Mouse (Mus musculus) gastrocnemius, postnatal 36 days (tissue): Measurements from ENCODE around the gene Ripk4. TPM values are rescaled to one million over a fixed set of nuclear protein-coding genes. Genes with fewer than 3 reads are reported as not detected.

Experiments
- DNase-seq, 2 experiments: peaks; one replicate each; pipeline ENCODE4 v3.0.0; 2022
- intact Hi-C: fragments of 180-260 bp; cut with DNase I; formaldehyde crosslinking; loops from one replicate; pipeline ENCODE4 v1.15.1; 2025
- long read RNA-seq, 2 experiments: library from polyadenylated mRNA; stranded (forward); transcript quantifications; one replicate each; pipeline ENCODE4 v2.0.0; 2021
- total RNA-seq, 2 experiments: library from RNA; stranded (reverse); gene quantifications; 2 replicates each; pipeline ENCODE4 v1.2.3; 2021

Gene Ripk4
- not detected for total RNA-seq
- long read RNA-seq, experiment 1: 0 reads
- long read RNA-seq, experiment 2: 0 reads

DNA sequence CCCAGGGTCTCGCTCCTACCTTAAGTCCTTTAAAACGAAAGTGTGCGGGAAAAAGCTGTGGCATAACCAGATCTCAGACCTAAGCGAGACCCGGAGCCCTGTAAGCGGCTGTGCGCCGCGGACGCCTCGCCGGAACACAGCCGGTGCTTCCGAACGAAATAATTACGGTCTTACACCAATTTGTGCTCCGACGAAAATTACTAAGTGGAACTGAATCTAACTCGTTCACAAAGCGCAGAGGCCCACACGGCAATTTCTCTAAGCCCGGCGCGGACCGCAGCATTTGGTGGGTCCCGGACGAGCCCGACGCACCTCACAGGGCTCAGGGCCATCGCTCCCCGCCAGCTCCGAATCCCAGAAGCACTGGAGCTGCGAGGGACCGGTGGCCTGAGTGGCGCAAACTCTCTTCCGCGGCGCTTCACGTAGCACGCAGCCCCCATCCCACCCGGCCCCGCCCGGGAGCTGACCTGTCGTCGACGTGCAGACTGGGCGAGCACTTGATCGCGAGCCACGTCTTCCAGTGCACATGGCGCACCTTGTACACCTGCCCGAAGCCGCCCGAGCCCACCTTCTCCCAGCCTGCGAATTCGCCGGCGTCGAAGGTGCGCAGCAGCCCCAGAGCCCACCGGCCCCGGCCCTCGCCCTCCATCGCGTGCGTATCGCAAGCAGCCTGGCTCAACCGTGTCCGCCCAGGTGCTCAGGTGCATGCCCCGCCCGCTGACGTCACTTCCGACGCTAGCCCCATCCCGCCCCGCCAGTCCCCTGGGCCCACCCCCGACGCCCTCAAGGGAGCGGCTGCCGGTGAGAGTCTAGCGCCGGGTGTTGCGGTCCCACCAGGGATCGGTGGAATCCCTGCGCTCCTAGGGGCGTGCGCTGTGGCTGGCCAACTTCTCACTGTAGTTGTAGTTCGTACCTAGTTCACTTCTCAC, at the start of gene Ripk4:
Gene Ripk4, minus strand, starts transcription at position 727 of the 929 bp plus-strand sequence.
- intact Hi-C loops: no loop called here

DNA sequence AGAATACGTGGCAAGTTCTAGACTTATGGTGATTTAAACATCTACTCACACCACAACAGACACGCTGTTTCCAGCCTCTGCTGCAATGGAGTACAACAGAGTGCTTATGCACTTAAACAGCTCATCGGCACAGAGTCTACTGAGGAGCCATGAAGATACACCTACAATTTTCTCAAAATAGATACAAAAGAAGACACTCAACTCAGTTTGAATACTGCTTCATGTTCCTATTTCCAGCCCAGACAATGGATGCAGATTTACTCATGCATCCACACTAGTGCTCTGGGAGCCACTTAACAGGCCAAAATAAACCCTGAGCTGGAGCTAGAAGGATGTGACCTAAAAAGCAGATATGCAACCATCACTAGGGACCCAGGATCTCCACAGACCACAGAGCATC, 45.3 kb upstream of the Ripk4 start:
- DNase-seq: no peak
- intact Hi-C loops: loop anchor here (5.0 kb wide), 2 partner anchors 38 to 183 kb away; no protein-coding TSS in a partner anchor

More for the DNA sequence above, at the start of gene Ripk4:
- no peak for DNase-seq

DNA sequence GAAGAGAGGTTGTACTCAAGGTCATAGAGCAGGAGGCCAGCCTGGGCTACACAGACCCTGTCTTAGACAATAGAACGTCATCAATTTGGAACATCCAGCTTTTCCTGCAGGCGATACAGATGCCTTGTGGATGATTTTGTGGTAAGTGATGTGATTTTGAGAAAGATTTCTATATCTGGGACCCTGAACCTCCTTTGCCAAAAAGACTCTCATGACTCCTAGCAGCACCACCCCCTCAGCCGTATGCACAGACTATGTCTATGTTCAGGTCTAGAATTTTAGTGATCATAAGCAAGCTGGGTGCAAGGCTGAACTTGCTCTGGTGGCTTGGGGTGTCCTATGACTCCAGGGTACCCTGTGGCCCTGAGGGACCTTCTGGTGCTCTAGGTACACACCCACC, 42.1 kb upstream of the Ripk4 start:
- intact Hi-C loops: loop anchor here (5.0 kb wide), 2 partner anchors 42 to 187 kb away; no protein-coding TSS in a partner anchor
- DNase-seq: no peak

DNA sequence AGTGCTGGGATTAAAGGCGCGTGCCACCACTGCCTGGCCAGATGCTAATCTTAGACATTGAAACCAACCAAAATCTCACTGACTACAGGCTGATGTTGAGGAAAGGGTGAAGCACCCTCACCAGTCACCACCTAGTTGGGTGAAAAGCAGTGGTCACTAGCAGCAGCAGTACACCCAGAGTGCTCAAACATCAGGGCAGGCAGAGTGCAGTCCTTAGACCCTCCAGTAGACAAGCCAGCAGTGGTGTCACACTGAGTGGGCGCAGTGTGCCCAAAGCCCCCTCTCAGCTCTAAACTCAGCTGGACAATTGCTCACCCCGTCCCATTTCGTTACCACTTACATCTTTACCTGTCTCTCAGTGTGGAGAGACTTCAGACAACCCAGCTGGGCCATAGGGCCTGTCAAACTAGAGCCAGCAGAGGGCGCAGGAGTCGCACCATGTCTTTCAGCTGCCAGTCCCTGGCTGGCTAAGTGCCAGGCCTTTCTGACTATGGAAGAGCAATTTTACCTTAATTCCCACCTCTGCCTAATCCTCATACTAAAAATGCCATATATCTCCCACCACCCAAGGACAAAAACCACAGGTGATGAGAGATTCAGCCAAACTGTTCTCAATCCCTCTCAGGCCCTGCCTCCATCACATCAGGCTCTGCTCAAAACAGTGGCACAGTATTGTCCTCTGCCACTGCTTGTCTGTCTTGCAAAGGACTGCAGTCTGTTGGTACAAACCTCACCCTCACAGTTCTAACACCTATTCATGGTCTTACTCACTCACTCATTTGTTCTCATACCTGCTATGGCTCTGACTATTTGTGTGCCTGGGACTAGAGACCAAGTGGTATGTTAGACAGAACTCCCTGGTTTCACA, 41.3 kb upstream of the Ripk4 start:
- intact Hi-C loops: loop anchor here (5.0 kb wide), 2 partner anchors 42 to 187 kb away; no protein-coding TSS in a partner anchor
- DNase-seq: peak; percentile 59 to 60

DNA sequence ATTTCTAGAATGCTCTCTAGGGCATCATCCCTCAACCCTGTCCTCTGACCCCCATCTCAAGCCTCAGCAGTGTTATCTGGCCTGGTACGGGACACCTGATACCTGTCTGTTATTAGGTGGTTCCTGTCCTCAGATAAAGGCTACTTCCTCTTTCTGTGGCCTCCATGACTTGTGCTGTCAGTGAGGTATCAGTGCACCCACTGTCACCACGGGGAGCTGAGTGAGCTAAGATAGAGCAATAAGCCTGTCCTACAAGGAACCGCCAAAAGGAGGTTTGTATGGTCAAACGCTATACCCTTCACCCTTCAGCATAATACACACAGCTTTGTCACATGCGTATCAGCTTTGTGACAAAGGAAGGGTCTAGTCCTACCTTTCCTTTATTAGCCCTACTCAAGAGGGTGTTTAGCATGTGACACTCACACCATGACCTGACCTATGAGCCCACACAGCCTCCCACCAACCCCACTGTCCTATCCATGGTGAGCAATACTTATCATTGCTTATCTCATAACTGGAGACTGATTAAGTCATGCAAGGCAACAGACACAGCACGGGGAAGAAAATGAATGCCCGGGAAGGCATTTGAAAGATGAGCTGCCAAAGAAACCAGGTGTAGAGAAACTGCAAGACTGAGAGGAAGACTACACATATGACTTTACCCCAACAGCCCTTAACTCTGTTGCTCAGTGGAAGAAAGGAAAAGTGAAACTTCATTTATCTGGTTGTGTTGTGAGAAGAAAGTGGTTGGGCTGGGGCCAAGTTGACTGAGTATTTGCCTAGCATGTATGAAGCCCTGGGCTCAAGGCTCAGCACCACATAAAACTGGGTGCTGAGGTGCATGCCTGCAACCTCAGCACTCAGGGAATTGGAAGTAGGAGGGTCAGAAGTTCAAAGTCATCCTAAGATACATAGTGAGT, 34.6 kb upstream of the Ripk4 start:
- DNase-seq: no peak
- intact Hi-C loops: no loop called here

DNA sequence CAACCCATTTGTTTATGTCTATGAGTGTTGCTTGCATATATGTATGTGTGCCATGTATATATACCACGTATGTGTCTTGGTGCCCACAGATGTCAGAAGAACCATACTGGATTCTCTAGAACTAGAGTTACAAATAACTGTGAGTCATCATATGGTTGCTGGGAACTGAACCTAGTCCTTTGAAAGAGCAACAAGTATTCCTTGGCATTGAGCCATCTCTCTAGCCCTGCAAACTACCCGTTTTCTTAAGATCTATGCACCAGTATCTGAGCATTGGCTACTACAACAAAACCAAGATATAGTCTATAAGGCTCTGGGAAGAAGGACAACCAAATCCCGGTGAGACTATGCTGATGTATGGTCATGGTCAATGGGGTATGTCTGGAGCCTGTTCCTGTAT, 33.6 kb upstream of the Ripk4 start:
- DNase-seq: no peak
- intact Hi-C loops: no loop called here

DNA sequence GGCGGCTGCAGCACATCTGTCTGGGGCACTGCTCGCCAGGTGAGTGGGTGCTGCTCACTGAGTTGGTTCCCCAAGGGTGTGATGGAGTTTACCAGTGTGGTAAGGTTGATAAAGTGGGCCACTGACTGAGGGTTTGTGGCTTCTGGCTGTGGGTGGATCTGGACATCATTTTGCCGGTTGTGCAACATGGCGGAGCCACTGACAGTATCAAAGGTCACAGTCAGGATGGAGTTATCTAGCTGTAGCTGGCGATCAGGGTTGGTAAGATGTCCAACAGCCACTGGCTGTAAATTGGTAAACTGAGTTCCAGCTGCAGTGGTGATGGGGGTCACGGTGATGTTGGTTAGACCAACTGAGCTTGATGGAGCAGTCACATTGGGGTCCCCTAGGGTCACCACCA, 30.7 kb upstream of the Ripk4 start:
- no peak for DNase-seq
- intact Hi-C loops: no loop called here

DNA sequence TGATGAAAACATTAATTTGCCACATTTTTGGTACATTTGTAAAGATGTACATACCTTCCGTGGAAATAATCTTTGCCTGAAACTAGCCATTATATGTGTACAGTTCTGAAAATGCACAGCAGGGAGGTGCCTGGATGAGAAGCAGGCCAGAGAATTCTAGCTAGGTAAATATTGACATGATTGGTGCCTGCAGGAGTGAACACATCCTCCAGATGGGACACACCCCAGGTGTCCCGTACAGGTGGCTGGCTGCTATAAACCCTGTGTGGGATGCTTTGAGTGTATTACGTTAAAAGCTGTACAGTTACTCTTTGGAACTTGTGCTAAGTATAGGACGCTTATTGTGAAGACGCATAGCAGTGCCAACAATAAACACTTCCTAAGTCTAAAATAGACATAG, 19.5 kb upstream of the Ripk4 start:
- intact Hi-C loops: no loop called here

DNA sequence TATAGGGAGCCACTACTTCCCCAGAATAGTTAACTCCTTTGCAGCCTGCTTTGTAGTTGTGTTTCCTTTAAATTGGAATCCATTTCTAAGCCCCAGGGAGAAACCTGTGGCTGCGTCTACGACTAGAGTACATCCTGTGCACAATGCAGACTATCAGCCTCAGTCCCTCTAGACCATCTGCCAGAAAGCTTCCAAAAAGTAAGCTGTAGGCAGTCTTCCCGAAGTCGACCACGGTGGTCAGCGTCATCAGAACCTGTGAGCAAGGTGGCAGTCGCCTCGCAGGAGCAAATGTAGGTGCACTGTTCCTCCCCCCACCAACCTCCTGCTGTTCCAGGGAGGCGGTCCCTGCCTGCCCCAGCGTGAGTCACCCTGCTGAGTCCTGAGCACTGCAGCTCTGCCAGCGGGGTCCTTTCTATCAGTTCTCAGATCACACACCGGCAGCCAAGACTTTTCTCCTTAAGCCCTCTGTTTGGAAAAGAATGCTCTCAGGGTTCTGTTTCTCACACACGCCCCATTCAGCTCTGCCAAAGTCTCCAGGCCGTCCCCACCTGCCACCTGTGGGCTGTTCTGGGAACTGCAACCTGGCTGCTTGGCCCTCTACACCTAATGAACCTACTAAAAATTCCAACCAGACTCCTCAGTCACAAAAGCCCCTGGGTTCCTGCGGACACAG, 14.9 kb upstream of the Ripk4 start:
- peak; percentile 64 to 77 for DNase-seq
- intact Hi-C loops: loop anchor here (5.0 kb wide), 1 partner anchor 466 kb away; no protein-coding TSS in a partner anchor

More for the DNA sequence above, 19.5 kb upstream of the Ripk4 start:
- no peak for DNase-seq

DNA sequence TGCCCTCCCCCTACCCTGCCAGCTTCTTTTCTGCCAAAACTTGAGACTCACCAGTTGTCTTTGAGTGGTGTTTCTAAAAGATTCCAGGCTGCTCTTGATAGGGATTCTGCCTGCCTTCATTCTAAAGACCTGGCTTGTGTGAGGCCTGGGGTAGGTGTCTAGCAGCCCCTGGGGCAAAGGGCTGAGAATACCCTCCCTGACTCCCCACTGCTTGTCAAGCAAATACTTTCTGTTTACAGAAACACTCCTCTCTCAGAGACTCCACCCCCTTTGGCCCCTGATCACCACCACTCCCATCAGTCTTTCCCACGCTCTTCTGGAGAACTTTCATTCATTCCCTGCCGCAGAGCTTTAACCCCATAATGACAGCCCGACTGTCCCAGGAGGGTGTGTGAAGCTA, 2.9 kb upstream of the Ripk4 start:
- intact Hi-C loops: no loop called here
- DNase-seq: no peak

DNA sequence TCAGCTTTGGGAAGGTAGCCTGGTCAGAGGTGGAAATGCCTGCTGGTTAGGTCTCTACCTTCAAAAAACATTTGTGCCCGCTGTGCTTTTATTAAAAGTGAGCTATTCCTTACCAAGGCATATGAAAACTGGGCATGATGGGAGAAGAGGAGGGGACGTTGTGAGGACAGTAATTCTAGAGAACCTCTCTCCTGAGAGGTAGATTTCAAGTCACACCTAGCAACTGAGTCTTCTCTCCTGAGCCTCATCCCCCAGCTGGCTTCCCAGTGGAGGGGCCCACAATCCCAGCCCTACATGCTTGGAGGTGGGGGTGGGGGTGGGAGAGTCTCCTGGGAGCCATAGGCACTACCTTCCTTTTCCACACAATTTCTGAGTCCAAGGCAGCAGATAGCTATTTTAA, 1.0 kb upstream of the Ripk4 start:
- no peak for DNase-seq
- intact Hi-C loops: no loop called here

DNA sequence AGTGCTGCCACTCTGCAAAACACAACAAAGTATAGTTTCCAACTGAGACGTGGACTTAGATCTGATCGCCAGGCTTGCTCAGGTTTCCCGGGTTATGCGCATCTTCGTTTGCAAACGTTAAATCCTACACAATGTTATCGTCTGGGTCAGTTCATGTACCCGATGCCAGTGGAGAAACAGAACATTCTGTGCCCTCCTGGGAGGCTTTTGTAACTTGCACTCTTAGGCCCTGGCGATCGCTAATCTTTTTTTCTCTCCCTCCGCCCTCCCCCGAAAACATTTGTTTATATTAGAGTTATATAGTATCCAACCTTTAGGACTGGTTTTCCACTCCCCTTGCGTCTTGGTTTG, 378 bp upstream of the Ripk4 start:
- intact Hi-C loops: no loop called here
- DNase-seq: no peak

DNA sequence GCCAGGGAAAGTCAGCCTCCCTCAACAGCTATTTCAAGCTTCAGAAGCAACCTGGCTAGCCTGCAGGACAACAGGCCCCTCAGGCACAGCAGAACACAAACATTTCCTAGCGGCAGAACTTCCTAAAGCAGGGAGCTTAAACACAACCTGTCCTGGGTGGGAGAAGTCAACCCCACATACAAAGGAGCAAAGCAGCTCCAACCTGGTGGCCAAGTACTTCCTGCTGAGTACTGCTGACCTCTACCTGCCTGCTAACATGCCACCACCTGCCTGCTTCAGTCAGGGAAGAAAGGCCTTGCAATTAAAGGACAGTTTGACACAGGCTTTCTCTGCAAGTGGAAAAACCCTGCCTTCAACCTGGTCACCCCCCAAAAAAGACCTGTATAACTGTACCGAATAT, 1.8 kb downstream of the Ripk4 start:
- intact Hi-C loops: no loop called here
- no peak for DNase-seq

DNA sequence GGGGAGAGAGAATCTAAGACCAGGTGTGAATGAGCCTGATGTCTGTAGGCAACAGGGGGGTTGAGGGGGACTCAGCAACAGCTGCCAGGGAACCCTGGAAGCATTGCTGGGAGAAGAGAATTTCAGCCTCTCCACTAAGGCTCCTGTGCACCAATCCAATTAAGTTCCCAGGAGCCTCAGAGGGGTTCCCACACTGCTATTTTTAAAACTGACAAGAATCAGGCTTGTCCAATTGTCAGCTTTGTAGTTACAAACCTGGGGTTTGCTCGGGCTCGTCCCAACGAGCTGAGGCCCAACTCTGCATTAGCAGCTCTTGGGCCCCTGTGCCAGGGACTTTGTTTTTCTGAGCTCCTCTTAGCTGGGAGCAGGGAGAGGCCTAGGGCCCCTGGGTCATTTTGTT, 3.9 kb downstream of the Ripk4 start:
- no peak for DNase-seq
- intact Hi-C loops: no loop called here

DNA sequence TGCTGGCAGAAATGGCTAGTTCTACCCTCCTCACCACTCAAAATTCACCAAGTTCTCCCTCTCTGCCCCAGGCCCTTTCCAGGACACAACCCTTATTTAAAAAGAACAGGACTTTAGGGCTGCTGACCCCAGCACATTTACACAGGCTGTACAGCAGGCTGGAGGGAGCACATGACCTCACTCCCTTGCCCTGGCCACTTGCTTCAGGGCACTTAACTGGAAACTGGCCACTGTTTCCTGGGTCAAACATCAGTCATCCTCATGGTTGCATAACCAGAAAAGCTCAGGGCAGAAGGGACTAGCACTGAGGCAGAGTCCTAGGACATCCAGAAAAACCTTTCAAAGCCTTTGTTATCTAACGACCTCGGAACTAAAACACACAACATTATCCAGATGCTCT, 5.3 kb downstream of the Ripk4 start:
- intact Hi-C loops: no loop called here
- DNase-seq: no peak

DNA sequence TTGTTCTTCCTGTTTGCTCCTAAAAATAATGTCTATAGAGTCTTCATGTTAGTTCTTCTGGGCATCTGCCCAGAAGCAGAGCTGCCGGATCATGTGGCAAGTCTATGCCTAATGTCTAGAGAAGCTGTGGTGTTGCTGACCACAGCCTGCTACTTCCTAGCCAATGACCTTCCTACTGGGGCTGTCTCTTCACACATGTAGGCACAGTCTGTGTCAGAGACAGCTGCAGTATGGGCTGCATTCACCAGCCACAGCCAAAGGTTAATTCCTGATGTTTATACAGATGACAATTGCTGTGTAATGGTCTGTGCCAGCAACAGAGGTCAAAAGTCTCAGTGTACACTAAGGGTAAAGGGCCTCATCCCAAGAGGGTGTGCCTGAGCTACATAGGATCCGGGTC, 7.1 kb downstream of the Ripk4 start:
- no peak for DNase-seq
- intact Hi-C loops: no loop called here

DNA sequence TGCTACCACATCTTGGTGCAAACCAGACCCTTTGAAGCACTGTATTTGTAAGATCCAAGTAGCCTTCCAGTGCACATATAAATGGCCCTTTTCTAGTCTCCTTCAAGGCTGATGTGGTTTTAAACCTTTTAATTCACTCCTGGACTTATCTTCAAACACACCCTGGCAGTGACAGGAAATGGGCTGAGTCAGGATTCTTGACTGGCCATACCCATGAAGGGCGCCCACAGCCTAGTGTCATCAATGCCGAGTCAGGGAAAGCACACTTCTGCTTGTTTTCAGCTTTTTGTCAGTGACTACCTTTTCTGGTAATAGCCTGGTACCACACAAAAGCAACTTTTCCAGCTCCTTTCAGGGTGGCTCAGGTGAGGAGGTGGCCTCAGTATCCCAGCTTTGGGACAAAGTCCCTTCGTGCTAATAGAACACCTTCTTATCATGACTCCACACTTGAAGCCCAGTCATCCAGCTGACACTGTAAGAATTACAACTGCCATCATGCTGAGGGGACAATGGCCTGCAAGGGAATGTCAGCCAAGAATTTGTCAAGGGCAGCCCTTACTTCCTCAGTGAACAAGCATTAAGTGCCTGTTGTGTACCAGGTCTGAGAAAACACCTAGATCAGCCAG, 11.2 kb downstream of the Ripk4 start:
- no peak for DNase-seq
- intact Hi-C loops: no loop called here

DNA sequence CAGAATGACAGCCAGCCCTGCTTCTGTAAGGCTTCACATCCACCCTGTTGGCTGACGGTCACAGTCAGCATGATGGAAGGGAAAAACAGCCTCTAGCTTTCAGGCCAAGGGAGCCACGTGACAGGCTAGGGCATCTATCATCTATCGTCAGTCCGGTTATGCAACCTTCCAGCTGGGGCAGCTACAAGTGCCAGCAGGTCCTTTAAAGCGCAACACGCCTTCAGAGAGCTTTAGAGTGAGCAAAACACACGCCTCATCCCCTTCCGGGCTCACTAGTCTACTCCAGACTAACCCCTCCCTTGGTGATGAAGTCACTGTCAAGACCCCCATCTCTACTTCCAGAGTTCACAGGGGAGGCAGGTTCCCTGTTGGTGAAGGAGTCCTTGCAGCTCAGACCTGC, 11.7 kb downstream of the Ripk4 start:
- peak in 1 of 2 experiments; percentile 40 for DNase-seq
- intact Hi-C loops: no loop called here

DNA sequence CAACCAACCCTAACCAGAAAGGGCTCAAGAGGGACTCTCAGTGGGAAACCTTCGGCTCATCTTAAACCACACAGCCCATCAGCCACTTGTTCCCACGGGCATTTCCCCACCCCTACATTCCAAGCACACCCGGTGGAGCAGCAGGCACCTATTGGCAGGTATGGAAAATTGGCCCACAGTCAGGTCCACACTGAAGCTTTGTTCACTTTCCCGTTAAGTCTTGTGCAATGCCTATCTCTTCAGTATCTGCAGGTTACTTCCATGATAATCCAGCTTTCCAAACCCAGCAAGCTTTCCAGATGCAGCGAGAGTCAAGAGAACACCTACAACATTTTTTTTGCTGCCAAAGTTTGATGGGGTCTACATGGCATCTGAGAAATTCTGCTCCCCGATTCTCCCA, 15.2 kb downstream of the Ripk4 start:
- DNase-seq: no peak
- intact Hi-C loops: no loop called here
